Mouse (Mus musculus) forebrain, embryonic 13.5 days (tissue): ENCODE measurements around the gene Bub1b. TPM values are rescaled to one million over a fixed set of nuclear protein-coding genes. Genes with fewer than 3 reads are reported as not detected.

Experiments
- ATAC-seq: fragments of 200-750 bp; cut with Nextera tagmentation; 2 replicates; pipeline ENCODE4 v1.8.0; 2017
- H3K27ac ChIP-seq: fragments of 300-500 bp; sonication (generic); 2 replicates; pipeline ENCODE4 v1.5.1; 2015; ENCODE audit warnings: inconsistent platforms, mild to moderate bottlenecking, moderate library complexity
- H3K27me3 ChIP-seq: fragments of 300-500 bp; sonication (generic); 2 replicates; pipeline ENCODE4 v1.6.1; 2015; ENCODE audit warnings: mild to moderate bottlenecking, inconsistent platforms
- H3K36me3 ChIP-seq: fragments of 300-500 bp; sonication (generic); 2 replicates; pipeline ENCODE4 v1.6.1; 2015; ENCODE audit warnings: mild to moderate bottlenecking, inconsistent platforms; ENCODE audit not compliant: poor library complexity, severe bottlenecking
- H3K4me1 ChIP-seq: fragments of 300-500 bp; sonication (generic); 2 replicates; pipeline ENCODE4 v1.6.1; 2015; ENCODE audit warnings: inconsistent platforms
- H3K4me2 ChIP-seq: fragments of 300-500 bp; sonication (generic); 2 replicates; pipeline ENCODE4 v1.6.1; 2015; ENCODE audit warnings: inconsistent platforms, mild to moderate bottlenecking, moderate library complexity
- H3K4me3 ChIP-seq: fragments of 300-500 bp; sonication (generic); 2 replicates; pipeline ENCODE4 v1.5.1; 2015; ENCODE audit warnings: mild to moderate bottlenecking, inconsistent platforms
- H3K9ac ChIP-seq: fragments of 300-500 bp; sonication (generic); 2 replicates; pipeline ENCODE4 v1.6.1; 2015; ENCODE audit warnings: mild to moderate bottlenecking, inconsistent platforms
- H3K9me3 ChIP-seq: fragments of 300-500 bp; sonication (generic); replicated peaks from 2 replicates; pipeline ENCODE4 v1.6.1; 2016; ENCODE audit warnings: inconsistent platforms
- WGBS: fragments of 180-500 bp; shearing (Covaris S2); methylation state at CpG from one replicate; pipeline ENCODE4 v1.1.7; 2015; 5-methylcytosine and 5-hydroxymethylcytosine counted together
- polyA plus RNA-seq: library from polyadenylated mRNA; unstranded; fragments of >200 nt; fragmentation: Nextera tagmentation; extraction: Ambion mirVana; gene quantifications from 2 replicates; pipeline ENCODE4 v1.2.1, GENCODE M21; 2015

The Bub1b gene
- polyA plus RNA-seq, 1 experiment from 2014 or later: 80.7 TPM

DNA sequence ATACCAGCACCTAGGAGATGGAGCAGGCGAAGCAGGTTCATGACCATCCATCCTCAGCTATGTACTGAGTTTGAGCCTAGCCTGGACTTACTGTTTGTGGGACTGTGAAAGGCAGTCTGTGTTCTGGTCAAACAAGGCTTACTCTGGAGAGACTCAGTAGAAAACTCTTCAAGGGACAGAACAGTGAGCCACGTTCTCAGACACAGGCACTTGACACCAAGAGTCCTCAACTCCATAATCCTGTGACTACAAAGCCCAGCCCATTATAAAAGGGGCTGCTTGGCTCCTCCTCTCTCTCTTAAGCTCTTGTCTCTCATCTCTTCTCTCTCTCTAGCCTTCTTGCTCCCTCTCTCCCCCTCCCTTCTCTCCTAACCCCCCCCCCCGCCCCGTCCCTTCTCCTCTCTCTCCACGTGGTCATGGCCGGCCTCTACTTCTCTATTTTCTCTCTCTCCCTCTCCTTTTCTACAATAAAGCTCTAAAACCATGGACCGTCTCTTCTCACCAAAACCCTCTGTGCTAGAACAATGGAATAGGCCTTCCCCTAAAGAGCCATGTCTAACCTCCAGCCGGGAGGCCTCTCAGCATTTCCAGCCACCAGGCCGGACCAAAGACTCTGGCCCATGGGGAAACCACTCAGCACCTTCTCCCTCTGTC, 25.7 kb upstream of the Bub1b start:
- H3K27ac ChIP-seq: no peak overlapping the region
- no peaks in the 10 kb centered on the region for H3K9me3 ChIP-seq
- H3K4me1 ChIP-seq: no peaks in the 10 kb centered on the region
- no peak for ATAC-seq
- no peak overlapping the region for H3K4me2 ChIP-seq
- no peak overlapping the region for H3K9ac ChIP-seq
- 47% methylated on average over 7 of the region's 9 CpGs for WGBS
- no peaks in the 10 kb centered on the region for H3K36me3 ChIP-seq
- no peaks in the 10 kb centered on the region for H3K27me3 ChIP-seq
- no peak overlapping the region for H3K4me3 ChIP-seq

DNA sequence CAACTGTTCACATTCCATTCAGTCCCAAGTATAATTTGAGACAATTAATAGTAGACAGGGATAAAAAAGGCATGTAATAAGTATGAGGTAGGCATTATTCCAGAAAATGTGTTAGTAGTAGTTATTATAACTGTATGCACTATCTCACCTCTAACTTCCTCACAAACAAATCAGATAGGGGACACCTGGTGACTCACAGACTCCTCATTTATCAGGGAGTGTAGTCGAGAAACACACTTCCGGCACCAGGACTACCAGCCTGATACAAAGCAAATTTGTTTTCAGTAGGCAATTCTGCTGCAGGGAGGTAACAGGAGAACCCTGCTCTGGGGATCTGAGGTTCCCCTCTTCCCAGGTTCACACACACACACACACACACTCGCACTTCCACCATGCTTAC, 24.9 kb upstream of the Bub1b start:
- no peak overlapping the region for H3K4me2 ChIP-seq
- no peaks in the 10 kb centered on the region for H3K9me3 ChIP-seq
- H3K4me1 ChIP-seq: no peaks in the 10 kb centered on the region
- 88% methylated on average over 3 of the region's 3 CpGs for WGBS
- H3K36me3 ChIP-seq: no peaks in the 10 kb centered on the region
- no peak for ATAC-seq
- H3K27me3 ChIP-seq: no peaks in the 10 kb centered on the region
- no peak overlapping the region for H3K4me3 ChIP-seq
- no peak overlapping the region for H3K27ac ChIP-seq
- no peak overlapping the region for H3K9ac ChIP-seq

- Histone ChIP-seq H3K4me2 (no peak overlapping the region), H3K4me1 (no peaks in the 10 kb centered on the region), H3K27me3 (no peaks in the 10 kb centered on the region), H3K27ac (no peak overlapping the region), H3K9me3 (no peaks in the 10 kb centered on the region; the same call in 1 of the 2 replicates), H3K4me3 (no peak overlapping the region), H3K36me3 (0 out of 2 replicates have a peak, but pooled peaks cover 4% of the 10 kb centered on the region), H3K9ac (no peak overlapping the region)
- 92% methylated on average over 5 of the region's 5 CpGs for WGBS
- no peak for ATAC-seq
Observed at GRCm38 (mm10) chr2:118586013-118586412, 12.0 kb upstream of the Bub1b start.

DNA sequence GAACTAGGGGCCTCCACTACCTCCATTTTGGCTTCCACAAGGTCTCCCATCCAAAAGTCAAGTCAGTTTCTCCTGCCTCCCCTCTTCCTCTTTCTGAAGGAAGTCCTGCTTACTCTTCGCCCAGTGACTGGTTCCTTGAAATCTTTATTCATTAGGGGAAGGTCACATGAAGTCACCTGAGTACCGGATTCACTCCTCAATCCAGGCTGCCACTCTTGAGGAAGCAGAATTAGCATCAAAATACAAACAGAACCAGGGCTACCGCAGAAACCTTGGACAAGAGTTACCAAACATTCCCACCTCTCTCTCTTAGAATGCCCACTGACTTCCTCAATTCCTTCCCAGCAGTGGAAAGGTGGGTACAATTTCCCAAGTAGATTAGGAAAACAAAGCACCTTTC, 10.3 kb upstream of the Bub1b start:
- H3K9ac ChIP-seq: no peak overlapping the region
- H3K4me1 ChIP-seq: no peaks in the 10 kb centered on the region
- no peaks in the 10 kb centered on the region for H3K27me3 ChIP-seq
- no peak for ATAC-seq
- 0 out of 2 replicates have a peak, but pooled peaks cover 4% of the 10 kb centered on the region for H3K36me3 ChIP-seq
- no peak overlapping the region for H3K4me2 ChIP-seq
- no peak overlapping the region for H3K4me3 ChIP-seq
- 69% methylated on average over 3 of the region's 3 CpGs for WGBS
- H3K9me3 ChIP-seq: no peaks in the 10 kb centered on the region; the same call in 1 of the 2 replicates
- no peak overlapping the region for H3K27ac ChIP-seq

- H3K36me3 ChIP-seq: no peaks in the 10 kb centered on the region
- ATAC-seq: no peak
- H3K4me1 ChIP-seq: no peaks in the 10 kb centered on the region
- H3K27ac ChIP-seq: no peak overlapping the region
- no peaks in the 10 kb centered on the region; the same call in 1 of the 2 replicates for H3K9me3 ChIP-seq
- no peak overlapping the region for H3K4me2 ChIP-seq
- WGBS: 85% methylated on average over 4 of the region's 4 CpGs
- no peak overlapping the region for H3K4me3 ChIP-seq
- no peak overlapping the region for H3K9ac ChIP-seq
- H3K27me3 ChIP-seq: no peaks in the 10 kb centered on the region
Observed at GRCm38 (mm10) chr2:118591083-118591482, 6.9 kb upstream of the Bub1b start.

DNA sequence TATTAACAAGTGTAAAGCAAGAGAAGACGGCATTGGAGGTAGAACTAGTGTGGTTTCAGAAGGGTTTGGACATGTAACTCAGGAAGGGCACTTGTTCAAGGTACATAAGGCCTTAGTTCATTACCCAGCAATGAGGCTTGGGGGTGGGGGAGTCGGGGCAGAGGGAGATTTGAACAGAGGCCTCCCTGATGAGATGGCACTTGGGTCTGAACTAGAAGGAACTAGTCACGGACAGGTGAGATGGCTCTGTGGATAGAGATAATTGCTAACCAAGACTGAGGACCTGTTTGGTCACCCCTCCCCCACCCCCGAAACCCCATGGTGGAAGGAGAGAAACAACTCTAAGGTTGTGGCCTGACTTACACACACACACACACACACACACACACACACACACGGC, 1.1 kb downstream of the Bub1b start:
- no peak for ATAC-seq
- Histone ChIP-seq H3K9ac (peak overlapping the region; percentile 75), H3K27ac (no peak overlapping the region), H3K4me3 (peak overlapping the region; percentile 70), H3K4me2 (peak overlapping the region; percentile 77), H3K4me1 (peaks cover 31% of the 10 kb centered on the region), H3K27me3 (no peaks in the 10 kb centered on the region), H3K36me3 (peaks cover 33% of the 10 kb centered on the region), H3K9me3 (no peaks in the 10 kb centered on the region)
- WGBS: 40% methylated on average over 5 of the region's 5 CpGs

DNA sequence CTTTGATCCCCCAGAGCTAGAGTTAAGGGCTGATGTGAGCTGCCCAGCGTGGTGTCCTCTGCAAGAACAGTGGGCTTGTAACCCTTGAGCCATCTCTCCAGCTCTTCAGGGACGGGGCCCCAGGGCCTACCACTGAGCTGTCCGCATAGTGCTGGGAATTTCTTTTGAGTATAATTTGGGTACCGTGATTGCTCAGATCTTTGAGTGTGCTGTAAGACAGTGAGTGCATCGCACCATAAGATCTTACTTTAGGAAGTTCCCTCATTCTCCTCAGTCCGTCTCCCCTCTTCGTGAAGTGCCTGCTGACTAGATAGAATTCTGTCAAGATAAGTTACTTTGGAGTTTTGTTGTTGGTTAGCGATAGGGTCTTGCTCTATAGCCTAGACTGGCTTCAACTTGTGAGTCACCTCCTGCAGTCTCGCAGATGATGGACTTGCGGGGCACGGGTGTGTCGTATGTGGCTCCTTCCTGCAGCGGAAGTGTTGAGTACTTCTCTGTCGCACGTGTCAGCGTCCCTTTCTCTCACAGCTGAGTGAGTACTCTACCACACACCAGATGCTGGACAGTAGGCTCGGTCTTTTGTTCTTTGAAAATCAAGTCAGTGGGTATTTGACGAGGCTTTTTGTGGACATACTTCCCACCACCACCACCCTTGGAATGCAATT, 3.7 kb downstream of the Bub1b start:
- 89% methylated on average over 18 of the region's 18 CpGs for WGBS
- no peak overlapping the region for H3K4me3 ChIP-seq
- H3K36me3 ChIP-seq: peaks cover 59% of the 10 kb centered on the region

DNA sequence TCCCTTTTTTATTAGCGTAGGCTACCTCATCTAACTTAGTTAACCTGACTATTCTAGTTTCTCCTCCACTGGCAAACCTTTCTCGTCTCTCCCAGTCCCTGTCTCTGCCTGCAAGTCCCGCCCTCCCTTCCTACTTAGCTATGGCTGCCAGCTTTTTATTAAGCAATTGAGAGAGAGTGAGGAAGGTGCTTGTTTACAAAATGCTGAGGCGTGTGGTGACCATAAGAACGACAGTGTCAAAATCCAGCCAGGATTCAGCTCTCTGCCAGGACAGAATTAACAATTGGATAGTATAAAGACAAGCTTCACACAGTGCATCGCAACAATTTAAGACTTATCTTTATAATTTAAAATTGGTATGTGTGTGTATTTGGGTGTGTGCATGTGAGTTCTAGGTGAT, 6.1 kb downstream of the Bub1b start:
- Histone ChIP-seq H3K4me1 (peaks cover 25% of the 10 kb centered on the region), H3K4me2 (no peak overlapping the region), H3K27me3 (no peaks in the 10 kb centered on the region), H3K27ac (no peak overlapping the region), H3K9me3 (no peaks in the 10 kb centered on the region), H3K36me3 (peaks cover 80% of the 10 kb centered on the region), H3K4me3 (no peak overlapping the region), H3K9ac (no peak overlapping the region)
- WGBS: 95% methylated on average over 6 of the region's 6 CpGs
- no peak for ATAC-seq

More for the DNA sequence above, 3.7 kb downstream of the Bub1b start:
- Histone ChIP-seq H3K4me2 (no peak overlapping the region), H3K9me3 (no peaks in the 10 kb centered on the region), H3K4me1 (peaks cover 31% of the 10 kb centered on the region), H3K27me3 (no peaks in the 10 kb centered on the region), H3K9ac (0 out of 2 replicates have a peak overlapping the region, but pooled peaks have one; percentile 40), H3K27ac (no peak overlapping the region)
- no peak for ATAC-seq

DNA sequence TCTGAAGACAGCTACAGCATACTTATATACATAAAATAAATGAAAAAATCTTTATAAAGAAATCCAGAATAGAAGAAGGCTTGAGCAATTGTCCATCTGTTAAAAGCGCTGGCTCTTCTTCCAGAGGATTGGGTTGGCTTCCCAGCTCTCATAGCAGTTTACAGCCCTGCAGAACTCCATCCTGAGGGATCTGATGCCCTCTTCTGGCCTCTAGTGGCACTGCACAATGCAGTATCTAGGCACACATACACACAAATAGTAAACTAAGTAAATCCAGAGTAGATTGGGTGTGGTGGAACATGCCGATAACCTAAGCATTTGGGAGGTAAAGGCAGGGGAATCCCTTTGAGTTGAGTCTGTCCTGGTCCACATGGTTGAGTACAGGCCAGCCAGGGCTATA, 8.0 kb downstream of the Bub1b start:
- H3K36me3 ChIP-seq: peaks cover 82% of the 10 kb centered on the region
- no peaks in the 10 kb centered on the region for H3K9me3 ChIP-seq
- no peak overlapping the region for H3K4me2 ChIP-seq
- H3K4me3 ChIP-seq: no peak overlapping the region
- WGBS: 91% methylated on average over 2 of the region's 2 CpGs
- peaks cover 5% of the 10 kb centered on the region for H3K4me1 ChIP-seq
- no peak overlapping the region for H3K27ac ChIP-seq
- H3K27me3 ChIP-seq: no peaks in the 10 kb centered on the region
- no peak for ATAC-seq
- H3K9ac ChIP-seq: no peak overlapping the region

DNA sequence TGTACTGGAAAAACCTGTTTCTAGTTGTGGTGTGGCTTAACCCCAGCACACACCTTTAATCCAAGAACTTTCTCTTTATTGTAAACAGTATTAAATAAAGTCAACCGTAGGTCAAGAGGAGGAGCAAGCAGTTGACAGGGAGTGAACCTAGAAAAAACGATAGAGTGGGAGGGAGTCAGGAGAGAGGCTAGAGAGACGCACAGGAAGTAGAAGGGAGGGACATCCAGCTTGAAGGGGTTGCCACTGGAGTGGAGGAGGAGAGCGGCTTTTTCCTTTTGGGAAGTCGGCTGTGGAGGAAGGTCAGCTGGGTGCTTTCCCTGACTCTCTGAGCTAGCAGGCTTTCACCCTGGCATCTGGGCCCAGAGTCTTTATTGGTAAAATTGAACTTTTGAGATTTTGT, 9.0 kb downstream of the Bub1b start:
- H3K4me1 ChIP-seq: no peaks in the 10 kb centered on the region
- no peak overlapping the region for H3K4me2 ChIP-seq
- H3K27me3 ChIP-seq: no peaks in the 10 kb centered on the region
- no peak for ATAC-seq
- H3K27ac ChIP-seq: no peak overlapping the region
- no peak overlapping the region for H3K9ac ChIP-seq
- H3K36me3 ChIP-seq: peaks cover 73% of the 10 kb centered on the region
- H3K9me3 ChIP-seq: no peaks in the 10 kb centered on the region
- H3K4me3 ChIP-seq: no peak overlapping the region
- 81% methylated on average over 5 of the region's 5 CpGs for WGBS

- H3K9ac ChIP-seq: no peak overlapping the region
- no peak overlapping the region for H3K4me2 ChIP-seq
- ATAC-seq: no peak
- no peak overlapping the region for H3K4me3 ChIP-seq
- no peaks in the 10 kb centered on the region for H3K27me3 ChIP-seq
- 92% methylated on average over 5 of the region's 5 CpGs for WGBS
- H3K27ac ChIP-seq: no peak overlapping the region
- H3K4me1 ChIP-seq: no peaks in the 10 kb centered on the region
- no peaks in the 10 kb centered on the region for H3K9me3 ChIP-seq
- peaks cover 90% of the 10 kb centered on the region for H3K36me3 ChIP-seq
Observed at GRCm38 (mm10) chr2:118618013-118618412, 20.0 kb downstream of the Bub1b start.

- no peak overlapping the region for H3K9ac ChIP-seq
- H3K27me3 ChIP-seq: no peaks in the 10 kb centered on the region
- H3K27ac ChIP-seq: no peak overlapping the region
- no peak overlapping the region for H3K4me3 ChIP-seq
- no peak for ATAC-seq
- H3K4me2 ChIP-seq: no peak overlapping the region
- H3K4me1 ChIP-seq: no peaks in the 10 kb centered on the region
- 75% methylated on average over 2 of the region's 2 CpGs for WGBS
- no peaks in the 10 kb centered on the region for H3K9me3 ChIP-seq
- H3K36me3 ChIP-seq: peaks cover 83% of the 10 kb centered on the region
Observed at GRCm38 (mm10) chr2:118620101-118620500, 22.1 kb downstream of the Bub1b start.
